Mouse (Mus musculus) heart, adult 2 months (tissue): ENCODE measurements at regions not wholly inside any gene's neighbourhood (a gene's known extent, or its start where the extent isn't known, plus 50 kb on each side); places are given as distances from the start of the nearest gene placed in this dataset.
A peak's percentile ranks its signal among the peaks of the same experiment; 100 is the strongest.

ENCODE experiments used
- DNase-seq, 2 experiments: peaks; one replicate each; pipeline ENCODE4 v3.0.0; 2021
- H3K27ac ChIP-seq: fragments of 200-600 bp; 2 replicates; pipeline ENCODE4 v1.8.1; 2022
- H3K27me3 ChIP-seq: fragments of 200-500 bp; 2 replicates; pipeline ENCODE4 v1.6.1; 2012; ENCODE audit warnings: mild to moderate bottlenecking, low read length, inconsistent platforms, mixed read lengths; ENCODE audit not compliant: control insufficient read depth, insufficient read depth
- H3K36me3 ChIP-seq: fragments of 200-500 bp; 2 replicates; pipeline ENCODE4 v1.6.1; 2012; ENCODE audit warnings: low read length, inconsistent platforms; ENCODE audit not compliant: control insufficient read depth, insufficient read depth
- H3K4me1 ChIP-seq: fragments of 200-500 bp; 2 replicates; pipeline ENCODE4 v1.6.1; 2011; ENCODE audit warnings: low read length; ENCODE audit not compliant: control insufficient read depth, insufficient read depth
- H3K4me3 ChIP-seq: fragments of 200-600 bp; 2 replicates; pipeline ENCODE4 v1.8.1; 2022
- H3K79me2 ChIP-seq: fragments of 200-500 bp; replicated peaks from 2 replicates; pipeline ENCODE4 v1.6.1; 2012; ENCODE audit warnings: mild to moderate bottlenecking, inconsistent platforms, low read length, moderate library complexity, mixed read lengths; ENCODE audit not compliant: control insufficient read depth, insufficient read depth
- H3K9ac ChIP-seq: fragments of 200-500 bp; 2 replicates; pipeline ENCODE4 v1.6.1; 2012; ENCODE audit warnings: low read depth, mild to moderate bottlenecking, control low read depth, inconsistent platforms, low read length, mixed read lengths
- CTCF ChIP-seq: fragments of 200-600 bp; IDR thresholded peaks from 2 replicates; pipeline ENCODE4 v1.8.1; 2022; ENCODE audit warnings: antibody characterized with exemption, mild to moderate bottlenecking, moderate library complexity
- EP300 ChIP-seq: fragments of 200-500 bp; IDR thresholded peaks from 2 replicates; pipeline ENCODE4 v1.6.1; 2011; ENCODE audit warnings: low read depth, low read length, control low read depth; ENCODE audit not compliant: insufficient read depth
- POLR2A ChIP-seq: fragments of 200-500 bp; IDR thresholded peaks from 2 replicates; pipeline ENCODE4 v1.6.1; 2011; ENCODE audit warnings: mild to moderate bottlenecking, low read depth, low read length, control low read depth; ENCODE audit not compliant: insufficient read depth
- WGBS: fragments of 180-500 bp; shearing (Covaris S2); methylation state at CpG from one replicate; pipeline ENCODE4 v1.1.7; 2018; 5-methylcytosine and 5-hydroxymethylcytosine counted together
- intact Hi-C: fragments of 180-260 bp; cut with DNase I; formaldehyde crosslinking; loops from one replicate; pipeline ENCODE4 v1.15.1; 2025

DNA sequence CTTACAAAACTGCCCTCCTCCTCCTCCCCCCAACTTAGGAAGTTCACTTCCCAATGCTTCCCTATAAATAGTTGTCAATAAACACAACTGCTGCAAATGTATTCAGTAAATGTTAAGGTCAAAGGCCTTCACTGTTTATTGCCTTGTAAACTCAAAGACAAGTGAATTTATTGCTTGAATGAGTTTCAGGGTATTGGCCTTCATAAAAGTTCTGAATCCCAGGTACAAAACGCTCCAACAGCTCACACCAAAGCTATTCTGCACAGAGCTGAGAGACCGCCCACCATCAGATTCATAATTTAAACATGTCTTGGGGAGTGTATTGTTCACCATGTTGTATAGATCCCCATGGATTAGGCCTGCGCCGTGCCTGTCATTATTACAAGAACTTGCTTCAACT, 53.9 kb upstream of the Cdkn3 start:
- DNase-seq, result no peak
- H3K4me3 ChIP-seq, result no peak overlapping the region
- no peak overlapping the region for H3K27ac ChIP-seq
- intact Hi-C loops, result no loop called here
- no peak overlapping the region for H3K9ac ChIP-seq
- H3K27me3 ChIP-seq, result no peaks in the 10 kb centered on the region
- H3K4me1 ChIP-seq, result no peaks in the 10 kb centered on the region; the same call in 1 of the 2 replicates
- TF ChIP-seq POLR2A, result no peak
- TF ChIP-seq CTCF, result no peak
- TF ChIP-seq EP300, result no peak
- WGBS, result 92% methylated on average over 4 of the region's 4 CpGs
- no peaks in the 10 kb centered on the region for H3K36me3 ChIP-seq
- H3K79me2 ChIP-seq, result no peaks in the 10 kb centered on the region

DNA sequence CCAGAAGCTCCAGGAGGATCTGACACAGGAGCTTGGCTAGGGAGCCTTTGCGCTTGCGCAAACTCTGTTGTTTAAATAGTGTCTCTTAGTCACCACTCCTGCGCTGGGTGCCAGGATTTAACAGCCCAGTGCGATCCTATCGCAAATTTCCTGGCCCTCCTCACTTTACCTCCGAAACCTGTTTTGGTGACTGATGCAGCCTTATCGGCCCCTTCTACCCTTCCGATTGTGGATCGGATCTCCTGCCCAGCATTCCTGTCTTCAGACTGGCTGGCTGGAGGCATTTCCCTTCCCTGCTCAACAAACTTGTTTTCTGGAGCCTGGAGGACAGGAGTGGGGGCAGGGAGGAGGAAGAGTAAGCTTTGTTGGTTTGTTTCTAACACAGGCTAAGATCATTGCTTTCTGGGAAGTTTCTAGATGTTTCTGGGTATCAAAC, 56.0 kb upstream of the Cdkn3 start:
- Histone ChIP-seq H3K4me1 (no peaks in the 10 kb centered on the region; the same call in 1 of the 2 replicates), H3K36me3 (no peaks in the 10 kb centered on the region), H3K9ac (no peak overlapping the region), H3K79me2 (no peaks in the 10 kb centered on the region), H3K27ac (peak overlapping the region; percentile 33), H3K4me3 (peak overlapping the region; percentile 26), H3K27me3 (no peaks in the 10 kb centered on the region)
- no peak for TF ChIP-seq POLR2A
- no peak for TF ChIP-seq EP300
- no peak for TF ChIP-seq CTCF
- 9% methylated on average over 9 of the region's 9 CpGs for WGBS
- peak; percentile 62 to 79 for DNase-seq
- intact Hi-C loops, result loop anchor here (5.0 kb wide), 2 partner anchors 142 to 712 kb away; no protein-coding TSS in a partner anchor

DNA sequence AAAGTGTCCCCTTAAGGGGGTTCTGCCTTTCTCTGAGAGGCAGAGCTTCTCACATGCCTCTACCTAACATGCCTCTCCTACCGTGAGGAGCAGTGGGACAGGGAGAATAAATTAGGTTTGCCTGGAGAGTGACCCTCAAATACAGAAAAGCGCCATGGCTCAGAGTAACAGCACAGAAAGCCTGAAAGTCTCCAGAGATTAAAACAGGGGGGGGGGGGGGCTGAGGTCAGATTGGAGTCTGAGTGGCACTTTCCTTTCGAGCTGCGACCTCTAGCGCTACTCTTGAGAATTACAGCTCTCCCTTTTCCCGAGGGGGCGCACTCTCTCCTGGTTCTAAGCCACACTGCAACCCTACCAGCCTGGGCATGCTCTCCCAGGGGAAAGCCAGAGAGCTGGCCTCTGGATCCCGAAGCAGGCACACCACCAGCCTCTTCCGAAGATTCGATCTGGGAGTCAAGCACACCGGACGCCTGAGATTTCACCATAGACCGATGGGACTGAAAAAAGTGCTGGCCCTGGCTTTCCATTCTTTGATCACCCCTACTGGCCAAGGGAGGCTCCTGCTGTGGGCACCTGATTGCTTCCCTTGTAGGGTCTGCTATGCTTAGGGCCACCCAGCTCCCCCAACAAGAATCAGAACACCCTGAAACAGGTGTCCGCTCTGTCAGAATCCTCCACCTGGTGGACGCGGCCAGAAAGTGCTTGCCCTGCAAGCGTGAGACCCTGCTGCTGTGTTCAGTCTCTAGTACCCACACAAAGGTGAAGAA, 57.5 kb upstream of the Cdkn3 start:
- DNase-seq, result peak; percentile 45 to 61
- intact Hi-C loops, result loop anchor here (5.0 kb wide), 2 partner anchors 141 to 711 kb away; no protein-coding TSS in a partner anchor
- 38% methylated on average over 17 of the region's 17 CpGs for WGBS
- no peaks in the 10 kb centered on the region for H3K36me3 ChIP-seq
- no peaks in the 10 kb centered on the region for H3K27me3 ChIP-seq
- TF ChIP-seq CTCF (peak; percentile 69), POLR2A (no peak), EP300 (no peak)
- H3K27ac ChIP-seq, result no peak overlapping the region
- no peaks in the 10 kb centered on the region for H3K79me2 ChIP-seq
- no peak overlapping the region for H3K9ac ChIP-seq
- H3K4me1 ChIP-seq, result no peaks in the 10 kb centered on the region; the same call in 1 of the 2 replicates
- H3K4me3 ChIP-seq, result no peak overlapping the region

DNA sequence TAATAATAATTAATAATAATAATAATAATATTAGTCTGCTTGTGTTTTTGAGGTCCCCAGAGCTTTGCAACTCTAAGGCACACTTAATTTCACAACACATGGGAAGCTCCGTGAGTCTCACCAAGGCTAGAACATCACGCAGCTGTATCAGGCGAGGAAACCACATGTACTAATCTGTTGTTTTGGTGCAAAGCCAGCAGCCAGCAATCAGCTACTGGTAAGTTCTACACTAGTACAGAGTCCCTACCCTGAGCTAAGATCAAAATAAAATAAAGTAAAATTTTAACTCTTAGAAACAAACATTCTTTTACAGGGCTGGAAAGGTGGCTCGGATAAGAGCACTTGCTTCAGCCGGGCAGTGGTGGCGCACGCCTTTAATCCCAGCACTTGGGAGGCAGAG, 67.8 kb upstream of the Cdkn3 start:
- Histone ChIP-seq H3K27ac (no peak overlapping the region), H3K27me3 (no peaks in the 10 kb centered on the region), H3K9ac (no peak overlapping the region), H3K4me3 (no peak overlapping the region), H3K36me3 (no peaks in the 10 kb centered on the region), H3K79me2 (no peaks in the 10 kb centered on the region), H3K4me1 (no peaks in the 10 kb centered on the region)
- intact Hi-C loops, result no loop called here
- WGBS, result 88% methylated on average over 7 of the region's 7 CpGs
- no peak for DNase-seq
- TF ChIP-seq EP300 (no peak), POLR2A (no peak), CTCF (no peak)

DNA sequence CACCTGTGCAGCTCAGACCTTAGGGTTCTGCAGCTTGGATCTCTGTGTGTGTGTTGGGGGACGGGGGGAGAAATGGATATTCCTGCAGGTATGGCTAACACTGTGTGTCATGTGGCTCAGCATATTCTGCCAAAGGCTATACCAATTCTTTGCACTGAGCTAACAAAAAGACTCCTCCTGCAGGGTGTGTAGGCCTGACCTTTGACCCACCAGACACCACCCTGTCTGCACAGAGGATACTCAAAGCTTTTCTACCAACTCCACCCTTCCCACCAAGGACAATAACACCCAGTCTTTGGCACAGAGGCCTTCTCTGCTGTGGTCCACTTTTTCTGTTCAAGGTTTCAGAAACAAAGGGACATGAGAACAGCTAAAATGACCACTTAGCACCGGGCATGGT, 68.3 kb upstream of the Cdkn3 start:
- no peak for TF ChIP-seq POLR2A
- no peak for TF ChIP-seq EP300
- TF ChIP-seq CTCF, result no peak
- Histone ChIP-seq H3K36me3 (no peaks in the 10 kb centered on the region), H3K27me3 (no peaks in the 10 kb centered on the region), H3K4me1 (no peaks in the 10 kb centered on the region), H3K4me3 (no peak overlapping the region), H3K79me2 (no peaks in the 10 kb centered on the region), H3K9ac (no peak overlapping the region), H3K27ac (no peak overlapping the region)
- 84% methylated on average over 2 of the region's 2 CpGs for WGBS
- no peak for DNase-seq
- intact Hi-C loops, result no loop called here

DNA sequence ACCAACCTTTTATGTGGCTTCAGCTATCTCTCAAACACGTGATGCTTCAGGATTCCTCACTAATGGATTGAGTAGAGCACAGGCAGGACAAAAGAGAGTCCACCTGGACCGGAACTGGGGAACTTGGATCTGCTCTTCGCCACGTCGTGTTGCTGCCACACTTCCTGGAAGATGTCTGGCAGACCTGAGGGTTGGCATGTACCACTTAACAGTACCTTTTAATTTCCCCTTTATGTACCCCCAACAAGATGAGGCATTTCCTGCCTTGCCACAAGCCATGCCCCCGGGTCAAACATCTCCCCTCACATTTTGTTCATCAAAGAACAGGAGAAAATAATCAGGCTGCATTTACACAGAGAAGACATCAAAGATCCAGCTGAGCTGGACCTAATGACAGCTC, 77.6 kb upstream of the Cdkn3 start:
- 80% methylated on average over 6 of the region's 6 CpGs for WGBS
- TF ChIP-seq EP300, result no peak
- no peak for TF ChIP-seq POLR2A
- no peak for TF ChIP-seq CTCF
- H3K36me3 ChIP-seq, result no peaks in the 10 kb centered on the region
- intact Hi-C loops, result no loop called here
- DNase-seq, result no peak
- H3K27ac ChIP-seq, result no peak overlapping the region
- no peaks in the 10 kb centered on the region for H3K27me3 ChIP-seq
- no peak overlapping the region for H3K9ac ChIP-seq
- H3K79me2 ChIP-seq, result no peaks in the 10 kb centered on the region
- H3K4me1 ChIP-seq, result no peaks in the 10 kb centered on the region
- no peak overlapping the region for H3K4me3 ChIP-seq
